ENCODE assay signal across 9 mouse cellular contexts in the genomic region with DNA sequence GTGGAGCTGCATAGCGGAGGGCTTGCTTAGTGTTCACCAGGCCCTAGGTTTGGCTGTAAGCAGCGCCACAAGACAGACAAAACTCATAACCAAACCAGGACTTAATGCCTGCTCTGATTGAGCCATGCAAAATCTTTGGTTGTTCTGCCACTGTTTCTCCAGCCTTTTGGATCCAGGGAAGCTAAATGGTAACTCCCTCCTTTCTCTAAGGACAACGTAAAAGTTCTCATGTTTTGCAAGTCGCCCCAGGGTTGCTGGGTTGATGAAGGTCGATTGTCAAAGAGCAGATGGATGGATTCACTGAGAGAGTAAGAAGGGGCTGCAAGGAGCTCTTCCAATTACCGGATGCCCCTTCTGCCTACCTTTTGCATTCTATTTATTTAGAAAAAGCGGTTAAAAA. TPM values are rescaled to one million over a fixed set of nuclear protein-coding genes. Genes with fewer than 3 reads are reported as not detected.
DNase-seq lines count a peak whose midpoint lies in the region; ATAC-seq lines count a peak whose summit lies in the region.
"Had no signal": no experiment of that assay in that cellular context is flagged by ENCODE, and none has a peak within 500 bp of the region (broad histone marks: within the 10 kb centered on the region; RNA-seq: fewer than 3 reads in every experiment).

No protein-coding gene starts in this region.

- no peak for ATAC-seq in liver, embryonic 12.5 days

- H3K4me3 ChIP-seq in liver, embryonic 12.5 days = peak overlapping the region; percentile 72

- peak overlapping the region; percentile 78 for H3K9ac ChIP-seq in liver, embryonic 12.5 days

- DNase-seq in cerebellum, adult 11-12 months = peak; percentile 41
- no peak for DNase-seq in cerebellum, postnatal 14 days
- DNase-seq in urinary bladder, adult 2 months (ENCODE audit: low spot score) = peak; percentile 19
- no peak for DNase-seq in urinary bladder, postnatal 4 days (ENCODE audit: low spot score in 2 of 2)
- DNase-seq in ovary, postnatal 10 days (ENCODE audit: low spot score) = no peak
- no peak for DNase-seq in ovary, postnatal 36 days (ENCODE audit: low spot score)
- DNase-seq in left cerebral cortex, adult 11 months (ENCODE audit: low spot score) = no peak

- H3K9me3 ChIP-seq in liver, embryonic 12.5 days (replicated peaks) = no peaks in the 10 kb centered on the region

- H3K27me3 ChIP-seq in liver, embryonic 12.5 days (replicated peaks) = 0 out of 2 replicates have a peak, but pooled peaks cover 3% of the 10 kb centered on the region

- H3K4me1 ChIP-seq in liver, embryonic 12.5 days = peaks cover 52% of the 10 kb centered on the region

- peak overlapping the region; percentile 98 for H3K4me2 ChIP-seq in liver, embryonic 12.5 days

- no peaks in the 10 kb centered on the region for H3K36me3 ChIP-seq in liver, embryonic 12.5 days

- no peak overlapping the region for H3K27ac ChIP-seq in liver, embryonic 12.5 days

- 18% methylated on average over 7 of the region's 7 CpGs for WGBS in liver, embryonic 12.5 days (ENCODE audit: insufficient replicate concordance)

RNA-seq across cellular contexts. Expression of a gene that starts 3.8 kb away (rescaled TPM):
- polyA plus RNA-seq in urinary bladder, adult 2 months (2012; rRNA removed) = 24.8 and 25.1 TPM in 2 replicates
- polyA plus RNA-seq in liver, embryonic 12.5 days (2016; fragmentation: Nextera tagmentation; extraction: Ambion mirVana) = 2.9 and 3.3 TPM in 2 replicates

RNA-seq across cellular contexts. Expression of a gene that starts 17.9 kb away (rescaled TPM):
- polyA plus RNA-seq in urinary bladder, adult 2 months (2012; rRNA removed) = 0.08 and 0.16 TPM in 2 replicates
- polyA plus RNA-seq in liver, embryonic 12.5 days (2016; fragmentation: Nextera tagmentation; extraction: Ambion mirVana) = 0.30 TPM in 1 of 2 replicates, not detected in the other
- polyA plus RNA-seq: C2C12 had no signal

RNA-seq across cellular contexts. Expression of a gene that starts 25.2 kb away (rescaled TPM):
- polyA plus RNA-seq in urinary bladder, adult 2 months (2012; rRNA removed) = not detected in 2 replicates
- polyA plus RNA-seq in liver, embryonic 12.5 days (2016; fragmentation: Nextera tagmentation; extraction: Ambion mirVana) = not detected in 2 replicates

Comparison
In these comparisons a context has a peak if more than half of its experiments do, and no peak if none do; other contexts are left out.
1. DNase-seq: peak in cerebellum, adult 11-12 months (single experiment) and urinary bladder, adult 2 months (single experiment); none in cerebellum, postnatal 14 days (0 of 2), urinary bladder, postnatal 4 days (0 of 2), ovary, postnatal 10 days (single experiment), ovary, postnatal 36 days (single experiment) and left cerebral cortex, adult 11 months (single experiment).